Mouse (Mus musculus) ES-E14 (cell line): ENCODE data around the gene Kansl3.

Source experiments
- CHD2 ChIP-seq: IDR thresholded peaks from 2 replicates; pipeline ENCODE4 v1.6.1; 2014; ENCODE audit warnings: mild to moderate bottlenecking, low read depth, low read length, inconsistent platforms
- HCFC1 ChIP-seq: IDR thresholded peaks from 2 replicates; pipeline ENCODE4 v1.6.1; 2012; ENCODE audit warnings: low read length, inconsistent platforms, borderline replicate concordance; ENCODE audit not compliant: insufficient read depth
- MAFK ChIP-seq: IDR thresholded peaks from 2 replicates; pipeline ENCODE4 v1.6.1; 2014; ENCODE audit warnings: mild to moderate bottlenecking, low read depth, low read length, inconsistent platforms; ENCODE audit not compliant: insufficient read depth
- ZC3H11A ChIP-seq: IDR thresholded peaks from 2 replicates; pipeline ENCODE4 v1.6.1; 2012; ENCODE audit warnings: low read depth, mild to moderate bottlenecking, inconsistent platforms, low read length, borderline replicate concordance

DNA sequence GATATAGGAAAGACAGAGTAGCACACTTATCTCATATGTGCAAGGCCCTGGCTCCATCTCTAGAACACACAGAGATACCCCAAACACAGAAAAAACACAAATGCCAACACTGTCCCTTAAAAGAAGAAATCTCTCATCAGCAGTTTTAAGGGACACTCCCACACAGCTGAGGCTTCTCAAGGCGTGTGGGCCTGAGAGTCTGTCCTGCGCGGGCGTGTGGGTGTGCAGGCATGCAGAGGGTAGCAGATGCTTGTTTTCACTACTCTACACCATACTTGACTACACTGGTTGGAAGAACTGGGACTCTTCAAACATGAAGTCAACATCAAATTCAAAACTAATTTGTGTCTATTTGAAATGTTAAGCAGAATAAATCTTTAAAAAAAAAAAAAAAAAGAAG lies 16.6 kb downstream of the Kansl3 start:
- TF ChIP-seq ZC3H11A (no peak), MAFK (no peak), CHD2 (no peak), HCFC1 (no peak)
